Mouse (Mus musculus) adrenal gland, adult (tissue): Measurements from ENCODE around the gene Hist1h2bq.
"Not testable (repeated sequence)": the region's sequence is repeated elsewhere in the genome, so short reads cannot be mapped to it uniquely, and the experiment has no call there.

ENCODE experiments used
- DNase-seq, 2 experiments: peaks; one replicate each; pipeline ENCODE4 v3.0.0; 2022 to 2023; ENCODE audit warnings: low spot score in 1 of 2; ENCODE audit not compliant: inconsistent age in 2 of 2

Gene Hist1h2bq

GRCm38 (mm10) chr13:21789925-21790324 is 20.1 kb downstream of the Hist1h2bq start:
- DNase-seq: no peak

GRCm38 (mm10) chr13:21787760-21788593 is 22.0 kb downstream of the Hist1h2bq start:
- DNase-seq: no peak

GRCm38 (mm10) chr13:21786899-21787629 is 22.9 kb downstream of the Hist1h2bq start, which contains the start of the genes Hist1h2an and Hist1h2bp:
TSS of gene Hist1h2an (minus strand) at chr13:21787218.
TSS of gene Hist1h2bp (plus strand) at chr13:21787461.
- peak; percentile 91 to 98 for DNase-seq

- peak in 1 of 2 experiments; percentile 21 for DNase-seq
Measured at GRCm38 (mm10) chr13:21786189-21786898, 23.7 kb downstream of the Hist1h2bq start.

GRCm38 (mm10) chr13:21784311-21784710 is 25.7 kb downstream of the Hist1h2bq start:
- DNase-seq: peak in 1 of 2 experiments; percentile 18

GRCm38 (mm10) chr13:21783734-21784161 is 26.2 kb downstream of the Hist1h2bq start:
- DNase-seq: peak; percentile 12 to 68

GRCm38 (mm10) chr13:21783255-21783617 is 26.8 kb downstream of the Hist1h2bq start, which contains the start of gene Hist1h3i:
TSS of gene Hist1h3i (minus strand) at chr13:21783370.
- DNase-seq: peak; percentile 55 to 94

- not testable (repeated sequence) for DNase-seq
Measured at GRCm38 (mm10) chr13:21782361-21783254, 27.4 kb downstream of the Hist1h2bq start.

- no peak for DNase-seq
Measured at GRCm38 (mm10) chr13:21781639-21782038, 28.4 kb downstream of the Hist1h2bq start.

GRCm38 (mm10) chr13:21781021-21781555 is 28.9 kb downstream of the Hist1h2bq start:
- DNase-seq: no peak

- peak; percentile 72 to 91 for DNase-seq
Measured at GRCm38 (mm10) chr13:21779767-21780731, 29.9 kb downstream of the Hist1h2bq start, which contains the start of gene Hist1h1b. TSS of gene Hist1h1b (minus strand) at chr13:21780625.

- DNase-seq: peak; percentile 67 to 91
Measured at GRCm38 (mm10) chr13:21778814-21779766, 30.9 kb downstream of the Hist1h2bq start.
